Mouse (Mus musculus): Measurements from ENCODE around the gene Vegfb.

The Vegfb gene

DNA sequence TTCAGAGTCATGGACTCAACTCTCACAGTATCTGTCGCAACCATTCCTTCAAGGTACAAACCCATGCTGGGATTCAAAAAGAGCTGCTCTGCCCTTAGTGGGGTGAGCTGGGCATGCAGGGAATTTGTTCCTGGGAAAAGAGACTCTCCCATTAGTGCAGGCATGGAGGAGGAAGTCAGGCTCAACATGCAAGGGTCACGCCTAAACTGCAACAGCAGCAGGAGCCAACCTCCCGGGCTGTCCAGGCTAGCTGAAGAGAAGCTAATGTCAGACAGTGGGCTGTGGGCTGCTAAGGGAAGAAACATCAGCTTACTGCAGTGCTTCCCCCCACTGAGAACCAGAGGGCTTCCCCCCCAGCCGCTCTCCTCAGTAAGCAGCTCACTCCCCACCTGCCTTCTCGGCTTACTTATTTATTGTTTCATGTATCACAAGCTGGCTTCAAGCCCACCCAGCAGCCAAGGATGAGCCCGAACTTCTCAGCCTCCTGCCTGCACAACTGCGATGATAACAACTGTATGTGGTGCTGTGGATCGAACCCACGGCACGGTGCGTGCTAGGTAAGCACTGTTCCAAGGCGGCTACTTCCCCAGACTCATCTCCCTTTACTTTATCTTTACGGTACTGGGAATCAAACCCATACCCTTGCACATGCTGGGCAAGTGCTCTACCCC lies 15.1 kb downstream of the Vegfb start:
- DNase-seq (ENCODE audit: low read depth), result no peak

DNA sequence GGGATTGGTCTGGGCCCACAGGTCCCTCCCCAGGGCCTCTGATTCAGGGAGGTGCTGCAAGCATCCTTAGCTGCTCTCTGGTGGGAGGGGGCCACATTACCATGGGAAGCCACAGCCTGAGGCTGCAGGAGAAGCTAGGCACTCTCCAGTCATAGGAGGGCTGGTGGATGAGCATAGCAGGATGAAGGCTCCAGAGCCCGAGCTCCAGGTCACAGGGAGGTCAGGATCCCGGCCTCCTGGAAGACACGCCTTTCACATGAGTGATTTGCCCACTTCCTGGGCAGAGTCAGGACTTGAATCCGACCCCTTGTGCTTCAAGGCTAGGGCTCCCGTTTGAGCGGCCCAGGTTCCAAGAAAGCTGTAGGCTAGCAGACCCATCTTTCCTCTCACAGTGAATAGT lies 15.8 kb downstream of the Vegfb start:
- DNase-seq (ENCODE audit: low read depth), result no peak

DNA sequence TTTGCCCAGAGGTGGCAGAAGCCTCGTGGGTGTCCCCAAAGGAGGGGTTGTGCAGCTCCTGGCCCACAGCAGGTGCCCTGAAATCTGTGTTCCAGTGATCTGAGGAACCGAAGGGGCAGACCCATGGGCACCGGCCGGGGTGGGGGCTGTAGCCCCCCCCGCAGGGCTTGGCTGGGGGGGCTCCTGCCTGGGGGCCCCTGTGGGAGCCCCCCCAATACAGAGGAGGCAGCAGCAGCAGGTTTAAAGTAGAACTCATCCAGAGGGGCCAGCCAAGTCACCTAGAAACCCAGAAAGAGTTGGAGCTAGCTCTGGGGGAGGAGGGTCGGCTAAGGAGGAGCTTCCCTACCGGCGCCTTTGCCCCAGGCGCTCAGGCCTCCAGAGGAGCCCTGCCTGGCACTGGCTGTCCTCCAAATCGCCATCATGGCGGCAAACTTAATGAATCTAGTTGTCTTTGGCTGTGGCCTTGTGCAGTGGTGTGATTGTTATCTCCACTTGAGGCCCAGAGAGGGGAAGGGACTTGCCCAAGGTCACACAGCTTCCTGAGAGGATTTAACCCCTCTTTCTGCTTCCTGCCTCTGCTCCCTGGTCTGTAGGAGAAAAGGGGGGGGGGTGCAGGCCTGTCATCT lies 16.9 kb downstream of the Vegfb start:
- DNase-seq (ENCODE audit: low read depth), result no peak

- DNase-seq (ENCODE audit: low read depth), result no peak
Observed at GRCm38 (mm10) chr19:6969665-6970381, 17.6 kb downstream of the Vegfb start.

GRCm38 (mm10) chr19:6969291-6969664 lies 18.2 kb downstream of the Vegfb start:
- no peak for DNase-seq (ENCODE audit: low read depth)

- no peak for DNase-seq (ENCODE audit: low read depth)
Observed at GRCm38 (mm10) chr19:6968491-6969271, 18.8 kb downstream of the Vegfb start.

DNA sequence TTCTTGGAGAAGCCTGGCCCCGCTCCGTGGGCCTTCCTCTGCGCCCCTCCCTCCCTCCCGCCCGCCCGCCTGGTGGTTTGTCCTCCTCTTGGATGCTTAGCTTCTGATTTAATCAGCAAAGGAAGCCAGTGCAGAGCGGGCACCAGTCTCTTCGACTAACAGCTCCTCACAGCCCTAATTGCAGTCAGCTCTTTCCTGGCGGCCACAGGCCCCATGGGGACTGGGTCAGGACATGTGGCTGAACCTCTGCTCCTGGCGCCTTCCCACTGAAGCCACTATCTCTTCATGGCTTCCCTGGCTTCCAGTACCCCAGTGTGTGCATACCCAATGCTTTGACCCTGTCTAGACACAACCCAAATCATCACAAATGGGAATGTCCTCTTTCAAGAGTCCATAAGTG lies 31.0 kb downstream of the Vegfb start:
- DNase-seq (ENCODE audit: low read depth), result no peak

- DNase-seq (ENCODE audit: low read depth), result no peak
Observed at GRCm38 (mm10) chr19:6955424-6955823, 32.0 kb downstream of the Vegfb start.

DNA sequence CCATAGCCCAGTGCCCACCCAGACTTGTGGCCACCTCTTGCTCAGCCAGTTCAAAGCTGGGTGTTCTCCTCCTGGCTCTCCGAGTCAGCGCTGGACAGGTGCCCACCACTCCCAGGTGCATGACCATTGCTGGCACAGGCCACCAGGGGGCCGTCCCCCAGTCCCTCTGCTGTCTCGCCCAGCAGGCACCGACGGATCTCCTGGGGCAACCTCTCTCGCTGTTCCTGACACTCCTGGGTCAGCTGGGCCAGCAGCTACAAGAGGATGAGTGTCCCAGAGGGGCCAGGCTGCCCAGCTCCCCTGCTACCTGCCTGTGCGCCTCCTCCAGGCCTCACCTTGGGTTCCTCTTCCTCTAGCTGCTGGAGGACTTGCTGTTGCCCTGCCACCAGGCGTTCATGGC lies 33.4 kb downstream of the Vegfb start:
- DNase-seq (ENCODE audit: low read depth), result no peak

DNA sequence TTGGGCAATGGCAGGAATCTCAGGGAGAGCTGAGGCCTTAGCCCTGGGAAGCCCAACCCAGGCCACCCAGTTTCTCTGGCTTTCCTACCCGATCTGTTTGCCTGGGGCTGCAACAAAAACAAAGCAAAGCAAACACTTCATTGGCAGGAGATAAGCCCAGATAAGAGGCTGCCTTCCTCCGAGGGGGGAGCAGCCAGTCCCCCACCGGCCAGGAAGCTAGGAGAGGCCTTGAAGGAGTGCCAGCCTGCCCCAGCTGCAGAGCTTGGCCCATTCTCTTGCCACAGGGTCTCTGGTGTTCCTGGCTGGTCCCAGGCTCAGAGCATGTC lies 34.8 kb downstream of the Vegfb start:
- no peak for DNase-seq (ENCODE audit: low read depth)

GRCm38 (mm10) chr19:6951994-6952711 lies 35.3 kb downstream of the Vegfb start:
- DNase-seq (ENCODE audit: low read depth), result no peak

DNA sequence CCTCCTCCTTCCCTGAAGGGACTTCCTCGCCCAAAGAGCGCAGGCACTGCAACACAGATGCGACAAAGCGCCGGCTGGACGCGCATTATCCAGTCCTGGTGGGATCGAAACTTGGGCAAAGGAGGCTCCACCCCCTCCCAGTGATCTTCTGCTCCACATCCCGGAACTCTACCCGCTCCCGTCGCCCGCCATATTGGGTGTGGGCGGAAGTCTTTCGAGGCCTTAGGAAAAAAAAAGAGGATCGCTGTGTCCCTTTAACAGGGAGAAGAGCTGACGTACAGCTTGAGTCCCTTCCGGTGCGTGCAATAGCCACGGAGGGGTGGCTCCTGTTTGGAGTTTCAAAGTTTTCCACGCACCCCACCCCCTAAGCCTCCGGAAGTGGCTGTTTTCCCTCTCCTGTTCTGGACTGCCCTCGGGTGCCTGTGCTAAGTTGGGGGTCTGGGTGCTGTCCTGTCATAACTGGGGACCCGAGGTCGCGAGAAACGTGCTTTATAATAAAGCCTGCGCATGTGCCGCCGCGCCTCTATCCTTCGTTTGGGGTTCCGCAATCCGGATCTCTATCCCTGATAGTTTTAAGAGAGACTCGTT lies 36.0 kb downstream of the Vegfb start:
- peak; percentile 77 for DNase-seq (ENCODE audit: low read depth)

DNA sequence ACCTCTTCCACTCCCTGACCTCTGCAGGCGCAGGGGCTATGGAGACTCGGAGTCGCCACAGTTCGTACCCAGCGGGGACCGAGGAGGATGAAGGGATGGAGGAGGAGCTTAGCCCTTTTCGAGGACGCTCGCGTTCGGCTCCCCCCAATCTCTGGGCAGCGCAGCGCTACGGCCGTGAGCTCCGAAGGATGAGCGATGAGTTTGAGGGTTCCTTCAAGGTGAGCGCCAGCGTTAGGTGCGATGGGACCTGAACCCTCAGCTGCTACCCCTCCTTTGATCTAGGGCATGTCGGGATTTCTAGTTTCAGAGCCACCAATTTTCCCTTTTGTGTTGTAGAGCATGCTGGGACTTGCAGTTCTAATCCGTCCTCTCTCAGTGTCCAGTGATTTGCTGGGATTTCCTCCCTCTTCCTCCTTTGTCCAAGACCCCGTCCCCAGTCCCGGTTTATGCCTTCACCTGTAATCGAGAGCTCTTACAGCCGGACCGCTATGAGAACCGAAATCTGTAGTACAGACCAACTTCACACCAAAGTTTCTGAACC lies 36.8 kb downstream of the Vegfb start:
- DNase-seq (ENCODE audit: low read depth), result no peak

- DNase-seq (ENCODE audit: low read depth), result no peak
Observed at GRCm38 (mm10) chr19:6949951-6950350, 37.5 kb downstream of the Vegfb start.

DNA sequence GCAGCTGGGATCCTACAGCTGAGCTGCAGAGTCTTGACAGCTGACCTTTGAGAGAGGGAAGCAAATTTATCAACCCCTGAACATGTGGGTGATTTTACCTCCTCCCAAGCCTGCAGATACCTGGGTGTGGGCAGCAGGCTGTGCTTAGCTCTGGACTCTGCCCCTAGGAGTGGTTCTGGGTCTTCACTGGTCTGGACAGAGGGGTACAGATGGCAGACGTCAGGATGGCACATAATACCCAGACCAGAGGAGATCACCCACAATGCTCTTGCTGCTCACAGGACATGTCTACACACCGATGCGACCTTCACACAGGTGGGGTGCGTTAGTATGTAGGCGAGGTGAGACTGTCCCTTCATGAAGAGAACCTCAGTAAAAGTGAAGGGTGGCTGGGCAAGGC lies 37.9 kb downstream of the Vegfb start:
- DNase-seq (ENCODE audit: low read depth), result no peak

DNA sequence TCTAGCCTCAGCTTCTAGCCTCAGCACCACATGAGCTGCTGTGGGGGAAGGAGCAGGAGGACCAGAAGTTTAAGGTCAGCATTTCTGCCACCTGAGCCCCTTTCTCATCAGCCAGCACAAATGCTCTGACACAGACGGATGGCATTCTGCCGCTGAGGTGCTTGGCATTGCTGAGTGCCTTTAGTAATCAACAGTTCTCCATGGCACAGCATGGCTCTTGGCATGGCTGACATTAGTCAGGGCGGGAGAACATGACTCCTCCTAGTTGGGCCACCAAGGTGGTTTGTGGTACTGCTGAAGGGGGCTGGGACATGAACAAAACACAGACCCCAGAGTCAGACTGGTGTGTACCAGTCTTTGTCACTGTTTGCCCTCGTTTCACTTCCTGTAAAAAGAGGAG lies 39.3 kb downstream of the Vegfb start:
- no peak for DNase-seq (ENCODE audit: low read depth)

DNA sequence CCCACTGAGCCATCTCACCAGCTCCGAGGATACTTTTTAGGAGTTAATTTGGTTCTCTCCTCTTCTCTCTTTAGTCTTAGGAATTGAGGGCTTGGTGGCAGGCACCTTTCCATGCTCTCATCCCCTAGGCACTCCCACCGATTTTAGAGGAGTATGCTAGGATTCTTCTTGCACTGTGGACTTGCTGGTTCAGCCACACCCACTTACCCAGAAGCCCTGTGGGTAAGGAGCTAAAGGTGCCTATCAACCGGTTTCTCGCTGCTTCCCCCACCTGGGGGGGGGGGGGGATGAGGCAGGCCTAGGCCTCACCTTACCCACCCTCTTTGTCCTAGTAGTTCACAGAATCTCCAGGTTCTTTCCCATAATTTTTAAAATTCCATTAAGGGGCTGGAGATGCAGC lies 39.7 kb downstream of the Vegfb start:
- no peak for DNase-seq (ENCODE audit: low read depth)

DNA sequence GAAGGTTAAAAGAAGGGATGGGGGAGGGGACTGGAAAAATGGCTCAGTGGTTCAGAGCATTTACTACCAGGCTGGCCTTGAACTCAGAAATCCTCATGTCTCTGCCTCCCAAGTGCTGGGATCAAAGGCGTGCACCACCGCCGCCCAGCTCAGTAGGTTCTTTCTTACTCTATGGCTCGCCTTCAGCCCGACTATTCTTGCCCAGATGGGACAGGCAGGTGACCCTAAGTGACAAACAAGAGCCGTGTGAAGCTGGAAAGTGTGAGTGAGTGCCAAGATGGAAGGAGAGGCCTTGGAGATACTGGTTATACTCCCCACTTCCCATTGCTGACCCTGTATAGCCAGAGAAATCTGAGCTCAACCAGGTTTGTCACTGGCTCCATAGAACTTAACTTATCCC lies 43.7 kb downstream of the Vegfb start:
- DNase-seq (ENCODE audit: low read depth), result no peak

GRCm38 (mm10) chr19:6942764-6943163 lies 44.7 kb downstream of the Vegfb start:
- no peak for DNase-seq (ENCODE audit: low read depth)

GRCm38 (mm10) chr19:6942249-6942691 lies 45.2 kb downstream of the Vegfb start, which contains the start of gene Gpr137:
Gene Gpr137, minus strand, starts transcription at chr19:6942480.
- peak; percentile 86 for DNase-seq (ENCODE audit: low read depth)

All from c-Kit-positive CD71-negative TER-119-negative erythroid progenitor cells, embryonic 14.5 days (primary cell).